Mouse (Mus musculus) myocyte (in vitro differentiated cells): ENCODE measurements around the gene Krtcap2.

Source experiments
- MAX ChIP-seq: IDR thresholded peaks from one replicate; pipeline ENCODE4 v1.6.1; 2011; ENCODE audit warnings: low read depth, mild to moderate bottlenecking, control low read depth
- POLR2A ChIP-seq: IDR thresholded peaks from one replicate; pipeline ENCODE4 v1.6.1; 2011; ENCODE audit warnings: low read depth, mild to moderate bottlenecking, control low read depth, moderate library complexity; ENCODE audit not compliant: insufficient read length
- POLR2AphosphoS2 ChIP-seq: IDR thresholded peaks from one replicate; pipeline ENCODE4 v1.6.1; 2011; ENCODE audit warnings: low read depth, control low read depth; ENCODE audit not compliant: insufficient read length

GRCm38 (mm10) chr3:89215853-89216252 lies 29.9 kb upstream of the Krtcap2 start:
- TF ChIP-seq MAX (no peak), POLR2A (no peak), POLR2AphosphoS2 (no peak)
